Mouse (Mus musculus) heart, embryonic 10.5 days (tissue): ENCODE results near the gene B4galt7. TPM values are rescaled to one million over a fixed set of nuclear protein-coding genes. Genes with fewer than 3 reads are reported as not detected.
"Not testable (repeated sequence)": the region's sequence is repeated elsewhere in the genome, so short reads cannot be mapped to it uniquely, and the experiment has no call there.

Experiments used
- DNase-seq: peaks from one replicate; pipeline ENCODE4 v3.0.0-alpha.2; 2017; ENCODE audit warnings: low spot score
- H3K27ac ChIP-seq: fragments of 300-500 bp; sonication (generic); 2 replicates; pipeline ENCODE4 v1.5.1; 2016; ENCODE audit warnings: mild to moderate bottlenecking
- H3K27me3 ChIP-seq: fragments of 300-500 bp; sonication (generic); 2 replicates; pipeline ENCODE4 v1.6.1; 2016; ENCODE audit warnings: mild to moderate bottlenecking; ENCODE audit not compliant: poor library complexity, insufficient read depth, severe bottlenecking
- H3K36me3 ChIP-seq: fragments of 300-500 bp; sonication (generic); 2 replicates; pipeline ENCODE4 v1.6.1; 2016; ENCODE audit warnings: mild to moderate bottlenecking, moderate library complexity
- H3K4me1 ChIP-seq: fragments of 300-500 bp; sonication (generic); 2 replicates; pipeline ENCODE4 v1.6.1; 2016; ENCODE audit warnings: mild to moderate bottlenecking
- H3K4me3 ChIP-seq: fragments of 300-500 bp; sonication (generic); 2 replicates; pipeline ENCODE4 v1.5.1; 2016; ENCODE audit warnings: mild to moderate bottlenecking, moderate library complexity
- H3K9me3 ChIP-seq: fragments of 300-500 bp; sonication (generic); 2 replicates; pipeline ENCODE4 v1.6.1; 2016; ENCODE audit warnings: mild to moderate bottlenecking, moderate library complexity
- whole genome bisulfite sequencing: fragments of 180-500 bp; shearing (Covaris S2); methylation state at CpG from one replicate; pipeline ENCODE4 v1.1.7; 2016; 5-methylcytosine and 5-hydroxymethylcytosine counted together
- polyA plus RNA-seq: library from polyadenylated mRNA; unstranded; fragments of >200 nt; fragmentation: Nextera tagmentation; extraction: Ambion mirVana; gene quantifications from 2 replicates; pipeline ENCODE4 v1.2.1, GENCODE M21; 2016

Gene B4galt7
- polyA plus RNA-seq, 1 experiment from 2014 or later: 27.6 TPM

DNA sequence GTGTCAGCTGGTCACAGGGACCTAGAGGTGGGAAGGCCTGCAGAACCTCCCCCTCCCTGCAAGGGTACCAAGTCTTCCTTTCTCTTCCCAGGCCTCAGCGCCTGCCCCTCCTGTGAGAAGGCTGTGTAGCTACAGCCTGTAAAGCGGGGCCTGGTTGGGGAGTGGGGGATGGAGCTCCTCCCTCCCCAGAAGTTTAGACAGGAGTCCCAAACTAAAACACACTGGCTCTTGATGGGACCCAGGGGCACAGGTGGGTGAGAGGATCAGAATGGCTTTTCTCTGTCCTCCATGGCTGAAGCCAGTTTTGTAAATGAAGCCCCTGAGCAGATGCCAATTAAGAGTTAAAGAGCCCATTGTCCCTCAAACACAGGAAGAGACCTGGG is 7.9 kb downstream of the B4galt7 start:
- H3K9me3 ChIP-seq: no peaks in the 10 kb centered on the region
- DNase-seq: no peak
- no peak overlapping the region for H3K4me3 ChIP-seq
- H3K27ac ChIP-seq: 0 out of 2 replicates have a peak overlapping the region, but pooled peaks have one; percentile 11
- peaks cover 64% of the 10 kb centered on the region for H3K36me3 ChIP-seq
- WGBS: 91% methylated on average over 2 of the region's 2 CpGs
- no peaks in the 10 kb centered on the region for H3K4me1 ChIP-seq
- no peaks in the 10 kb centered on the region for H3K27me3 ChIP-seq

DNA sequence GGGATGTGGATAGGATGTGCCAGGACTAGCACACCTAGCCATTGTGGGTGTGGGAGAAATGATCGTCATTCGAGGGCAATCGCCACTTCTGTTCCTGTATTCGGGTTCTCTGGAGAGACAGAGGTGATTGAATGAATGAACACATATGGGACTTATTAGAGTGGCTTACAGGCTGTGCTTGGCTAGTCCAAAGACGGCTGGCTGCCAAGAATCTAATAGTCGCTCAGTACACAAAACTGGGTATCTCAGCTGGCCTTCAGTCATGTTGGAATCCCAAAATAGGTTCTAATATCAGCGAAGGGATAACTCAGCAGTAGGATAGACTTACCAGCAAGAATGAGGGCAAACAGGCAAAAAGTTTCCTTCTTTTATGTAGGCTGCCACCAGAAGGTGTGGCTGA is 12.3 kb downstream of the B4galt7 start:
- Histone ChIP-seq H3K4me1 (no peaks in the 10 kb centered on the region), H3K4me3 (no peak overlapping the region), H3K36me3 (peaks cover 40% of the 10 kb centered on the region), H3K9me3 (no peaks in the 10 kb centered on the region), H3K27me3 (no peaks in the 10 kb centered on the region), H3K27ac (no peak overlapping the region)
- 82% methylated on average over 7 of the region's 7 CpGs for WGBS
- no peak for DNase-seq

GRCm38 (mm10) chr13:55613471-55613870 is 13.8 kb downstream of the B4galt7 start:
- no peak overlapping the region for H3K27ac ChIP-seq
- H3K4me3 ChIP-seq: no peak overlapping the region
- peaks cover 27% of the 10 kb centered on the region for H3K36me3 ChIP-seq
- no peak for DNase-seq
- H3K27me3 ChIP-seq: no peaks in the 10 kb centered on the region
- no peaks in the 10 kb centered on the region for H3K4me1 ChIP-seq
- WGBS: 41% methylated on average over 5 of the region's 5 CpGs
- H3K9me3 ChIP-seq: no peaks in the 10 kb centered on the region

DNA sequence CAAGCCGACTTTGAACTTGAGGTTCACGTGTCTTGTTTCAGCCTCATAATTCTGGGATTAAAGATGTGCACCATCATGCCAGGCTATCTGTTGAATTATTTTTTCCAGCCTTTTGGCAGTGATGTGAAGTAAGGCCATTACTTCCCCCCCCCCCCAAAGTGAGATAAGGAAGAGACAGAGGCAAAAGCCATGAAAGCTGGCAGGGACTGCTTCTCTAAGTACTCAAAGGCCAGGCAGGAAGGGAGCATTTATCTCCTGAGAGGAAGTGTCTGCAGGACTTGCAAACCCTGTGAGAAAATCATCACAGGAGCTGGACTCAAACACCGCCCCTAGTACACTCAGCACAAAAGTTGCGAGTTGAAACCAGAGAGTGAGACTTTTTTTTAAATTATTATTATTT is 19.6 kb downstream of the B4galt7 start:
- Histone ChIP-seq H3K27me3 (no peaks in the 10 kb centered on the region), H3K27ac (no peak overlapping the region), H3K4me3 (no peak overlapping the region), H3K36me3 (no peaks in the 10 kb centered on the region), H3K4me1 (peaks cover 6% of the 10 kb centered on the region), H3K9me3 (no peaks in the 10 kb centered on the region)
- DNase-seq: no peak
- WGBS: 80% methylated on average over 4 of the region's 4 CpGs

DNA sequence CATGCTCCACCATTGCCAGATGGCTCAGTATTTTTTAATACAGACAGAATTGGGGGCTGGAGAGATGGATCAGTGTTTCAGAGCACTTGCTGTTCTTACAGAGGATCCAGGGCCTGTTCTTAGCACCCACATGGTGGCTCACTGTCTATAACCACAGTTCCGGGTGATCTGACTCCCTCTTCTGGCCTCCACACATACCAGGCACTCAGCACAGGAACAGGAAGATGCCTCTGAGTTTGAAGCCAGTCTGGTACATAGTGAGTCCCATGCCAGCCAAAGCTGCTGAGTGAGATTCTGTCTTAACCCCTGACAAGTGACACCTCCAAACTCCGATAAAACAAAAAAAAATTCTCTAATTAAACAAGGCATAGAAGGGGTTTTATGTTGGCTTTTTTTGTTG is 20.6 kb downstream of the B4galt7 start:
- Histone ChIP-seq H3K27me3 (no peaks in the 10 kb centered on the region), H3K27ac (no peak overlapping the region), H3K4me3 (no peak overlapping the region), H3K9me3 (no peaks in the 10 kb centered on the region), H3K4me1 (peaks cover 11% of the 10 kb centered on the region), H3K36me3 (peaks cover 7% of the 10 kb centered on the region; the same call in 1 of the 2 replicates)
- 90% methylated on average over 2 of the region's 2 CpGs for WGBS
- no peak for DNase-seq

GRCm38 (mm10) chr13:55622156-55622648 is 22.5 kb downstream of the B4galt7 start:
- not testable (repeated sequence) for H3K27me3 ChIP-seq, DNase-seq, H3K9me3 ChIP-seq
- peak overlapping the region; percentile 94 for H3K27ac ChIP-seq
- H3K4me1 ChIP-seq: peaks cover 11% of the 10 kb centered on the region
- 26% methylated on average over 20 of the region's 20 CpGs for WGBS
- H3K36me3 ChIP-seq: peaks cover 18% of the 10 kb centered on the region
- peak overlapping the region; percentile 88 for H3K4me3 ChIP-seq

- Histone ChIP-seq H3K4me3 (peak within 1 kb of the TSS; percentile 88), H3K27me3 (no peaks in the 10 kb centered on the region), H3K36me3 (peaks cover 22% of the 10 kb centered on the region), H3K27ac (peak within 1 kb of the TSS; percentile 94), H3K4me1 (peaks cover 11% of the 10 kb centered on the region), H3K9me3 (no peaks in the 10 kb centered on the region)
- under 1% methylated on average over 59 of the region's 59 CpGs for WGBS
- DNase-seq: peak; percentile 95
Measured at GRCm38 (mm10) chr13:55622649-55623541, 23.2 kb downstream of the B4galt7 start, which contains the start of gene Caml. Gene Caml, plus strand, starts transcription at chr13:55623005.

DNA sequence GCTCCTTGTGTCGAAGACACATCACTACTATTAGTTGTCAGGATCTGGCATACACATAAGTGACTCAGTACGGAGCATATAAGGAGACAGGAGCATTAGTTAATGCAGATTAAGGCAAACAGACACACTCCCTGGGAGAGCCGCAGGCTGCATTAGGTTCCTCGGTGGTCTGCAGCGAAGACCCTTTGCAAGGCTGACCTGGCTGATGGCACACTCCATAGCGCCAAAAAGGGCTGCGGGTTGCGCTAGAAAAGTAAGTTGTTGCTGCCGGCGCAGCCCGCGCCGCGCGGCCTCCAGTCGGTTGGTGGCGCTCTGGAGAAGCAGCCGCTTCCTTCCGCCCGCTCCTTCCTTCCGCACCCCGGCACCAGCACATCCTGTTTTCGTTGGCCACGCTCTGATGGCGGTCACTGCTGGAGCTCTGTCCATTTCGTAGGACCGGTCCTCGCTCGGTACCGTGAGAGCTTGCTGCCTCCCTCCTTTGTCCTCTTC is 35.0 kb downstream of the B4galt7 start, which contains the start of gene Ddx46:
Gene Ddx46, plus strand, starts transcription at position 389 of the 489 bp plus-strand sequence.
- 6% methylated on average over 30 of the region's 30 CpGs for WGBS
- H3K27ac ChIP-seq: peak within 1 kb of the TSS; percentile 87

GRCm38 (mm10) chr13:55635146-55635571 is 35.5 kb downstream of the B4galt7 start:
- no peak for DNase-seq
- H3K36me3 ChIP-seq: peaks cover 51% of the 10 kb centered on the region
- H3K27ac ChIP-seq: peak overlapping the region; percentile 87
- H3K4me1 ChIP-seq: peaks cover 16% of the 10 kb centered on the region; the same call in 1 of the 2 replicates
- no peaks in the 10 kb centered on the region for H3K27me3 ChIP-seq
- H3K9me3 ChIP-seq: no peaks in the 10 kb centered on the region
- WGBS: under 1% methylated on average over 40 of the region's 40 CpGs
- peak overlapping the region; percentile 87 for H3K4me3 ChIP-seq

More for the DNA sequence above, 35.0 kb downstream of the B4galt7 start, which contains the start of gene Ddx46:
- H3K36me3 ChIP-seq: peaks cover 51% of the 10 kb centered on the region
- no peaks in the 10 kb centered on the region for H3K9me3 ChIP-seq
- no peaks in the 10 kb centered on the region for H3K27me3 ChIP-seq
- DNase-seq: peak; percentile 94
- peak within 1 kb of the TSS; percentile 87 for H3K4me3 ChIP-seq
- peaks cover 16% of the 10 kb centered on the region; the same call in 1 of the 2 replicates for H3K4me1 ChIP-seq

DNA sequence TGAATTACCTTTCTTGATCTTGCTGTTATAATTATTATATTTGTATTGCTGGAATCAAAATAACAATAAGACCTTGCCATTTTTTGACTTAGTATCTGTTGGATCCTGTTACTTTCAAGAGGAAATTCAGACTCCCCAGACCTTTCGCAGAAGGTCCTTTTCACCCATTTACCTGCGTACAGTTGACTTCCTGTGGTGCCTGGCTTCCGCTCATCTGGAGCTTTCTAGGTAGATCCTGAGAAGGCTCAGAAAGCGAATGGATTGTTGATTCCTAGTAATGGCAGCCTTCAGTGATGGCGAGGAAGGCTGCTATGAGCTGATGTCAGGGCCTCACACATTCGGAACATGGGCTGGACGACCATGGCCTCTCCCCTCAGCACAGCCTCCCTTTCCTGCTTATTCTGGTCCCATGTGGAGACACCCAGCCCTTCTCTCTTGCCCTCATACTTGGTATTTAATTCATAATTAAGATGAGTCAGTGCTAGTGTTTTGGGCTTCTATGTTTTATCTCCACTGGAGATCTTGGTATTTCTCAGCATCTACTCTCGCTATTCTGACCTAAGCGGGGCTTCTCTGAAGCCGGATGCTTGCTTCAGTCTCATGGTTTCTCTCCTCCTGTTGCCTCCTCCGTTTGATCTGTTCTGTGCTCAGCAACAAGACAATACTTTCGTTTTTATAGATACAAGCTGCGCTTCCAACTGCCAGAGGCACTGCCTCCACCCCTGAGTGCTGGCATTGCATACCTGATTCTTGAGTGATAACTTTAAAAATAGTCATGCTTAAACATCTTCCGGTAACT is 36.7 kb downstream of the B4galt7 start:
- H3K27ac ChIP-seq: no peak overlapping the region
- H3K36me3 ChIP-seq: peaks cover 50% of the 10 kb centered on the region
- no peaks in the 10 kb centered on the region for H3K27me3 ChIP-seq
- DNase-seq: no peak
- H3K4me3 ChIP-seq: peak overlapping the region; percentile 87
- WGBS: 90% methylated on average over 14 of the region's 14 CpGs
- no peaks in the 10 kb centered on the region for H3K9me3 ChIP-seq
- peaks cover 16% of the 10 kb centered on the region; the same call in 1 of the 2 replicates for H3K4me1 ChIP-seq

DNA sequence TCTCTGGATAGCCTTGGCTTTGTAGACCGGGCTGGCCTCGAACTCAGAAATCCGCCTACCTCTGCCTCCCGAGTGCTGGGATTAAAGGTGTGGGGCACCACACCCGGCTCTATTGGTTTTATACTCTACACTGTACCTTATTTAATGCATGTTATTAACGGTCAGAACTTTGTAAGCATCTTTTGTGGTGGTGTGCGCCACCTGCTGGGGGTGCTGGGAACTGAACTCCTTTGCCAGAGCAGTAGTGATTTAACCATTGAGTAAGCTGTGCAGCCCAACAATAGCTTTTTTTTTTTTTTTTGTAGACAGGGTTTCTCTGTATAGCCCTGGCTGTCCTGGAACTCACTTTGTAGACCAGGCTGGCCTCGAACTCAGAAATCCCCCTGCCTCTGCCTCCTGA is 40.8 kb downstream of the B4galt7 start:
- Histone ChIP-seq H3K36me3 (peaks cover 59% of the 10 kb centered on the region), H3K4me1 (peaks cover 11% of the 10 kb centered on the region; the same call in 1 of the 2 replicates)
- H3K4me3 ChIP-seq, H3K27me3 ChIP-seq, H3K9me3 ChIP-seq, H3K27ac ChIP-seq: not testable (repeated sequence)
- peak; percentile 84 for DNase-seq
- 51% methylated on average over 8 of the region's 8 CpGs for WGBS

DNA sequence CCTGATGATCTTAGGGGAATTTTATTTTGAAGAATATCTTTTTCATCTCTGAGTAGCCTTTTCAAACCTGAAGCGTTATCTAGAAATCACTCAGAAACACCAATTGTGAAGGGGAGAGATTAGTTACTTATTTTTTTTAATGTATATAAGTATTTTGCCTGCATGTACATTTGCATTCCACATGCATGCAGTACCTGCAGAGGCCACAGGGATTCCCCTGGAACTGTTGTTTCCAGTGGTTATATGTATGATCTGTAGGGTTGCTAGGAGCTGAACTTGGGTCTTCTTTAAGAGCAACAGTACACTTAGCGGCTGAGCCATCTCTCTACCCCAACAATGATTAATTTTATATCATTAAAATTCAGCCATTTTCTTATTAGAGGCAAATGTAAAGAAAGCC is 44.8 kb downstream of the B4galt7 start:
- Histone ChIP-seq H3K27ac (no peak overlapping the region), H3K36me3 (peaks cover 81% of the 10 kb centered on the region), H3K4me3 (no peak overlapping the region), H3K4me1 (no peaks in the 10 kb centered on the region), H3K27me3 (no peaks in the 10 kb centered on the region), H3K9me3 (no peaks in the 10 kb centered on the region)
- DNase-seq: peak; percentile 81
- 93% methylated on average over 2 of the region's 2 CpGs for WGBS
